Mouse (Mus musculus): ENCODE measurements around the gene Cfap100.

The Cfap100 gene

GRCm38 (mm10) chr6:90390629-90391028 is 38.0 kb downstream of the Cfap100 start:
- DNase-seq (ENCODE audit: extremely low spot score, low read depth, low spot score), result no peak

DNA sequence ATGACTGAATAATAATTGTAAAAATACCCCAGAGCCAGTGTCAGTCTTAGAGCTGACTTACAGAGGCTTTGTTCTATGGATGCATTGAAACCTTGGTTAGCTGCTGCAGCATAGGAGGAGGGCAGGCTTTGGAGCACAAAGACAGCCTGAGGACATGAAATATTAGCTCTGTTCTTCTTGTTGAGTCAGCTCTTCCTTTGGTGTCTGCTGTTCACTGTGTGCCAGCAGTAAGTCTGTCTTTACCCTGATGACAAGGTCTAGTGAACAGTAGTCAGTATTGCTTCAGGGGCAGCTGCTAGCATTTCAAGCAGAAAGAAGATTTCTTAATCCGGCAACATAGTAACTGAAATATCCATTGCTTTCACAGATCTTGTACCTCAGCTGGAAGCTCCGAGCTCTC is 47.1 kb downstream of the Cfap100 start:
- no peak for DNase-seq (ENCODE audit: extremely low spot score, low read depth, low spot score)

- no peak for DNase-seq (ENCODE audit: extremely low spot score, low read depth, low spot score)
These were observed 50.9 kb downstream of the Cfap100 start for GRCm38 (mm10) chr6:90377708-90378107.

DNA sequence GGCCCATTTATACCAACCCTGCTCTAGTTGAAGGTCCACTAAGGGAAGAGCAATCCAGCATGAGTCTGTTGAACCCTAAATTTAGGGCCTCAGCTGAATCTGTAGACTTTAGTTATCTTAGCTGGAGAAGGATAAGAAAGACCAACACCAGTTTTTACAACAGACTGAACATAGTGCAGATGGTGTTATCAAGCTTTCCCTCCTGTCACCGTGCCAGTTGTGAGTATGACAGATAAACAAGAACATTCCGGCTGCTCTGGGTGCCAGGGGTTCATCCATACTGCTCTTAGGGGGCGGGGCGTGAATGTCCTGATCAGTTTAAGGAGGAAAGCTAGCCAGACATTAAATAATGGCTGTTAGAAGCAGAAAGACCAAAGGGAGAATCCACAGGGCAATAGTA is 54.0 kb downstream of the Cfap100 start:
- DNase-seq (ENCODE audit: extremely low spot score, low read depth, low spot score), result no peak

GRCm38 (mm10) chr6:90369725-90370553 is 58.7 kb downstream of the Cfap100 start:
- no peak for DNase-seq (ENCODE audit: extremely low spot score, low read depth, low spot score)

- peak; percentile 77 for DNase-seq (ENCODE audit: extremely low spot score, low read depth, low spot score)
These were observed 59.4 kb downstream of the Cfap100 start, which contains the start of gene Zxdc for GRCm38 (mm10) chr6:90368976-90369724. Gene Zxdc (plus strand): TSS chr6:90369492.

DNA sequence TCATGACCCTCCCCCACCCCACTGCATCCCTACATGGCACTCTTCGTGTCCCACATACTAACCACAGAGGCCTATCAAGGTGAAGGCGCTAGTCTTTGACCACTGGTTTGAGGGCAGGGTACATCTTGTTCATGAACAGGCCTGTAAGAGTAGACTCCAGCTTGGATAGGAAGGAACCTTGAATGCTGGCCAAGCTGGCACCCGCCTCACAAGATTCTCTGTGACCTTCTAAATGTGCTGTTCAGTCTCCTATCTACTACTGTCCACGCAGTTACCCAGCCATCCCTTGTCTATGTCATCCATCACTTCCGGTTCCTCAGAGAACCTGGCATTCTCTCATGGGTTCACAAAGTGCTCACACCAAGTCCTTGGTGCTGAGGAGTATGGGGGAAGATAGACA is 65.3 kb downstream of the Cfap100 start:
- DNase-seq (ENCODE audit: extremely low spot score, low read depth, low spot score), result no peak

GRCm38 (mm10) chr6:90360922-90361614 is 67.5 kb downstream of the Cfap100 start:
- DNase-seq (ENCODE audit: extremely low spot score, low read depth, low spot score), result no peak

DNA sequence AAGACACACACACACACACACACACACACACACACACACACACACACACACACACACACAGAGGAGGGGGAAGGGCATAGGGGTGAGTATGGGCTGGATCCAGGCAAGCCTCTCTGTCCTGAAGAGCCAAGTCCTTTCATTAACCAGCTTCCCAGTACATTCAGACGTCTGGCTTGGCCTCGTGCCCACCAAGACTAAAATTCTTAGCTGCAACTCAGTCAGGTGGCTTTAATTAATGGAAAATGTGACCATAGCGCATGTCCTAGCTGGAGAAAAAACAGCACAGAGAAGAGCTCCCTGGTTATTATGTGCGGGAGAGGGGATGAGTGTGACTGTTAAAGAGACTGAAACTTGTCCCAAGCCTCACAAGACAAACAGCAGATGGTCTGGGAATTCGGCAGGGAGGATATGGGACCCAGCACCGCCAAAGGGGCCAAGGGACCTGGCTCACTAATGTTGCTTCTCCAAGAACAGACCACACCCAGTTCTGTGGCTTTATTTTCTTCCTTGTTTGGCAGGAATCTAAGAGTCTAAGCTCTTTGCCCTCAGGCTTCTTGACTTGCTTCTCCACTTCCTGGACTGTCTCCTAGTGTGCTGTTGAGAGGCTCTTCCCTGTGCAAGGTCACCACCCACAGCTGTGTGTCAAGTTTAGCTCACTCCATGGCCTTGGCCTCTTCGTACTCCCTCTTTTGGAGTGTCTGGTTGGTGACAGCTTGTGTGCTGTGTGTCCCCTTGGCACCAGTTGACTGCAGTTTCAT is 68.4 kb downstream of the Cfap100 start:
- DNase-seq (ENCODE audit: extremely low spot score, low read depth, low spot score), result peak; percentile 14

GRCm38 (mm10) chr6:90359445-90359844 is 69.2 kb downstream of the Cfap100 start:
- DNase-seq (ENCODE audit: extremely low spot score, low read depth, low spot score), result no peak

GRCm38 (mm10) chr6:90358142-90358541 is 70.5 kb downstream of the Cfap100 start:
- no peak for DNase-seq (ENCODE audit: extremely low spot score, low read depth, low spot score)

Data from hindlimb bud, embryonic 11.5 days (tissue).